Mouse (Mus musculus): ENCODE results near the gene Olfr64.

Olfr64 gene

GRCm38 (mm10) chr7:103894385-103894784 lies at the start of gene Olfr64:
Olfr64 (minus strand) TSS chr7:103894485.
- DNase-seq = no peak

GRCm38 (mm10) chr7:103942730-103943129 lies 48.4 kb upstream of the Olfr64 start:
- peak in 1 of 2 experiments; percentile 37 for DNase-seq

DNA sequence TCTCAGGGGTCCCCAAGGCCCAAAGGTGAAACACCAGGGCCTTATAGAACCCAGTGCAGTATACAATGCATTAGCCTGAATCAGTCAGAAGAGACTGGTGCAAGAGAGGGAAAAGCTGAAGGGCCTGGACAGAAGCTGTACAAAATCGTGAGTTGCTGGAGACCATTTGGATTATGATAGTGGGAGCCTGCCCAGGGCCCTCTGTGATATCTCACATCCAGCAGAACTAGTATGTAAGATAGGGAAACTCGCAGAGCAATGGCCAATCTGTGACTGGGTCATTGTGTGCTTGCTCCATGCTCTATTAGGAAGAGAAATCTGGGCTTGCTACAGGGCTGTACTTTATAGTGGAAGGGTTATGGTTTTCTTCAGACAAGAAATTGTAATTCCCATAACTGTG lies 40.0 kb upstream of the Olfr64 start, which contains the start of gene Olfr632:
Gene Olfr632 (plus strand): TSS at position 84 of the 400 bp plus-strand sequence.
- DNase-seq = no peak

DNA sequence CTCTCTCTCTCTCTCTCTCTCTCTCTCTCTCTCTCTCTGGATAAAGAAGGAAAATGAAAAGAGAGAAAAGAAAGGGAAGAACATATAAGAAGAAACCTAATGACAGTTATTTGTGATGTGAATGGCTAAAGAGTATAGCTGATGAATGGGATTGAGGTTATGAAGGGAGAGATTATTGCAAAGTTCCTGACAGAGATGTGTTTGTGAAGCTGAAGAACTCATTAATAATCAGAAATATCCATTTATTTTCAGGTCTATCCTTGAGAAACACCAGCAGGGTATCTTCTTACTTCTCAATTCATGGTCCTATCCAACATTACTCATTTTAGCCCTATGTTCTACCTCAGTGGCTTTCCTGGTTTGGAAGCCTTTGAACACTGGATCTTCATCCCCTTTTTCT lies 34.2 kb upstream of the Olfr64 start, which contains the start of gene Olfr631:
Gene Olfr631 (plus strand): TSS at position 301 of the 400 bp plus-strand sequence.
- DNase-seq = no peak

- no peak for DNase-seq
Measured at GRCm38 (mm10) chr7:103915338-103915737, 21.1 kb upstream of the Olfr64 start.

DNA sequence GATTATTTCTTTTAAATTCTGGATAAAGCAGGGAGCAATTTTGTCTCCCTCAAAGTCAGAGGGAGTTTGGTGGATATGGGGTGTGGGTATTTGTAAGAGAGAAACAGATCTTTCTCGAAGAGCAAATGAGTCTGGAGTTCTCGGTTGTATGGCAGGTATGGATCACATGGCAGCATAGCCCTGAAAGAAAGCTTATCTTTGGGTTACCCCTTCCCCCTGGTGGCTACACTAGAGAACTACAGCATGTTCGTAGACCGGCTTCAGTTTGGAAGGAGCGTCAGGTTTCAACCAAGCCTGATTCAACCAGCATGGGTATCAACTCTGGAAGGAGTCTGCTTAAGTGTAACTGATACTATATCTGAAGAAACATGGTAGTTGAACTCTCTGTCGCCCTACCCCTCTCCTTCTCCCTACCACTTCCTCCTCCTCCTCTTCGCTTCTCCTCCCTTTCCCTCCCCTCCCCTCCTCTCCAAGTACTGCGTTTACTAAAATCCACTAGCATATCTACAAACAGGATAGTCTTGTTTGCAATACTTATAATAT lies 18.8 kb upstream of the Olfr64 start:
- DNase-seq = no peak

- DNase-seq = no peak
Measured at GRCm38 (mm10) chr7:103910047-103910446, 15.8 kb upstream of the Olfr64 start.

DNA sequence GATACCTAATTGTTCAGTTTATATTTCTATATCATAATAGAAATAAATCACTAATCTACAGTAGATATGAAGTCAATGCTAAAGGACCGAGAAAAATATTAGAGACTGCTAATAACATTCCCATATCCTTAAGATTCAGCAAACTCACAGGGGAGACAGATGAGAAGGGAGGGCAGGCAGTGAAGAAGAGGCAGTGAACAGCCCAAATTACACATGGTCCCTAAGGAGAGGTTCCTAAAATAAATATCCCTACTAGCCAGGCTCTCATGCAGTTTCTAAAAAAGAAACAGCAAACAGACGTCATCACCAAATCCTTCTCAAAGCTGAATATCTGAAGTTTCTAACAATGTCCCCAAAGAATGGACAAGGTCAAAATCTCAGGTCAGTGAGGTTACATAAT lies 8.9 kb upstream of the Olfr64 start, which contains the start of gene Olfr65:
Gene Olfr65 (plus strand): TSS at position 301 of the 400 bp plus-strand sequence.
- DNase-seq = no peak

DNA sequence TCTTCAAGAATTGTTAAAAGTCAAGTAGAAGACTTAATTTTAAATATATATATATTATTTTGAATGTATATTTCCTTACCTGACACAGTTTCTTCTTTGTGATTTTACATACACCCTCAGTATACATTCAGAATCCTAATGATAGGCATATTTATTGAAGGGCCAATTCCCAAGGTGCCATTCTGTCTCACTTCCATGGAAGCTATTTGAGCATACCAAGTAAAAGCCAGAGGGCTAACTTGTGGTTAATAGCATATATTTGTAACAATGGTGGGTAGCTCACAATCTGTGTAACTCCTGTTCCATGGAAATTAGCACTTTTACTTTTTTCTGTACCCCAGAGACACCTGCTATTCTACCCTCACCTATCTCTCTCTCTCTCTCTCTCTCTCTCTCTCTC lies 8.1 kb downstream of the Olfr64 start, which contains the start of gene Olfr66:
Gene Olfr66 (minus strand): TSS at position 101 of the 400 bp plus-strand sequence.
- DNase-seq = no peak

GRCm38 (mm10) chr7:103877093-103877492 lies 17.2 kb downstream of the Olfr64 start:
- DNase-seq = no peak

DNA sequence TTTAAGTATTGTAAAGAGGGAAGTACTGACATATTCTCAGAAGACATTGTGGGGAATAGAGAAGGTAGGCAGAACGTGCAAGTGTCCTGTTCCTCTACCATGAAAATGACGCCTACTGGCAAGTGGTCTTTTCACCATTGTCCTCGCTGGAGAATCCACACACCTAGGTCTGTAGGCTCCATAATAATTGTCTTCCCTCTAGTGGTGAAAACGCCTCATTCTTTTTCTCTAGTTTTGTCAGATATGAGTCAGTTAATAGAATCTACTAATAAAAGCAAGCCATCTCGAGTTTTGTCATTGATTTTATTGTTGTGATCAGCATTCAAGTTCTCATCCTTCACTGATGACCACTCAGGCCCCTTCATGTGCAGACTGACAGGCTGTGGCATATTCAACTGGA lies 19.8 kb downstream of the Olfr64 start:
- DNase-seq = no peak

DNA sequence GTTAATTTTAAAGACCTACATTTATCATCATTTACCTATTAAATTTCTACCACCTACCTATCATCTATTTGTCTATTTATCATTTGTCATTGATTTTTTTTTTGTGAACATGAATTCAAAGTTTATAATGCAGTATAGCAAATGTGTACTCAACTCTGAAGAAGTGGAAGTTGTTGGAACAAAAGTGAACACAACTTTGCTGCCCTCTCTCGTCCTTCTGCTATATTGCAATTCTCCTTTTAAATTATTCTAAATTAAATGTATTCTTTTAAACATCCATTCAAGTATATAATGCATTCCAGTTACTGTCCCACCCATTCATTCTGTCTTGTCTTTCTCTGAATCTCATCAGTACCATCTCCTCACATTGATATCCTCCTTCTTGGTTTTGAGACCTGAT lies 21.2 kb downstream of the Olfr64 start:
- no peak for DNase-seq

- no peak for DNase-seq
Measured at GRCm38 (mm10) chr7:103870667-103871066, 23.6 kb downstream of the Olfr64 start.

DNA sequence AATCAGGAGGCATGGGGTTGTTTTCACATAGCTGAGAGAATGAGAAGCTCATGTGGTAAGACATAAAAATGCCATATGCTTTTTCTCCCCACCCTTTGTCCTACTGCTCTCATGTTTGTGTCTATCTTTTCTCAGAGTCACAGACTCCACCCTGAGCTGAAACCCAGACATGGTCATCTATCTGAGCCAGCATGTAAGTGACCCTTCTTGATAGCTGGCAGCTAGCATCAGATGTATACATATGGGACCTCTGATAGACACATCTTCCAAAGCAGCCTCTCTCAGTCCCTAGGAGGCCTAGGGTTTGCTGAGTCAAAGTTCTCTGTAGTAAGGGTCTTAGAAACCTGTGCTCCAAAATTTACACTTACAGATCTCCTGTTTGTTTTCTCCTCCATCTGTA lies 28.6 kb downstream of the Olfr64 start:
- DNase-seq = no peak

DNA sequence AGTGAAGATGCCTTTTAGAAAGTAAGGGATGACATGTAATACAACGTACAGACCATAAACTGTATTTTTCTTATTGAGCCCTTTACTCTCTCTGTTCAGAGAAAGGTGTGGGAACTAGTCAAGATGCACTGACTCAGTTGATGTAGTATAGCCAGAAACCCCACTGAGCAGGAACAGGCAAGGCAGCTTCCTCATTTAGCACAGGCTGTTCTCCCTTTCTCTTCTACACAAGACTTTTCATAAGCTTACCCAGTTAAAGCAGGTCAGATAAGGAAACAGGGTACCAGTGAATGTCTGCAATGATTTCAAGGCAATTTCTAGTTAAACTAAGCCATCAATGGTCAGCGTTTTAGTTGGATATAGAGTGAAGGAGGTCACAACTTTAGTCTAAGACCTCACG lies 32.8 kb downstream of the Olfr64 start:
- DNase-seq = no peak

DNA sequence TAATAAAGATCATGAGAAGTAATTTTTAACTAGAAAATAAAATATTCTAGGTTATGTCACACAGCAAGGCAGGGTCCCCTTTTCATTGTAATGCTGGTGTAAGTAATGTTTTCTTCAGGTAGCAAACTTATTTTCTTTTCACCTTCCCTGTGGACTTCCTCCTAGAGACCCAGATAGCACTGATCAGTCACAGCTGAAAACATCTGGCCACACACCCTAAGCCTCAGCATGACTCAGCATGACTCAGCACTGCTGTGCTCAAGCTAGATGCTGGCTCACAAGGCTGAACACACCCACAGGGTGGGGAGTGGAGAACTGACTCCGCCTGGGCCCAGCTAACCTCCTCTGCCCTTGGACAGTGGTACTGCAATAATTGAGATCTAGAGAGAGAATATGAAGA lies 33.4 kb downstream of the Olfr64 start:
- peak in 1 of 2 experiments; percentile 37 for DNase-seq

DNA sequence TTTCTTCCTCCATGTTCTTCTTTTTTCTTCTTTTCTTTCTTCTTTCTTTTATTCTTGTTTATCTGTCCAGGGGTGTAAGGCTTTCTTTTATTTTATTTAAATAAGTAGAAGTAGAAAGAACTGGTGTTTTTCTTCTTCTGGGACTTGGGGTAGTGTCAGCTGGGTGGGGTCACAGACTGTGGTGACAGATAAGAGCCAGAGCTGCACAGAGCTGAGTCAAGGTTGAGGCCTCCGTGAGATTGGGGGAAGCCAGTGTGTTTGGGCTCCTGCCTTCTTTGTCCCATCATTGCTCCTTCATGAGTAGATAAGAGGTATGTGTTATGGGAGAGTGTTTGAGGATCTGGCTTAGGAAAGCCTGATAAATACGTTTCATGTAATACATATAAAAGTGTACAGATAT lies 35.2 kb downstream of the Olfr64 start:
- no peak for DNase-seq

DNA sequence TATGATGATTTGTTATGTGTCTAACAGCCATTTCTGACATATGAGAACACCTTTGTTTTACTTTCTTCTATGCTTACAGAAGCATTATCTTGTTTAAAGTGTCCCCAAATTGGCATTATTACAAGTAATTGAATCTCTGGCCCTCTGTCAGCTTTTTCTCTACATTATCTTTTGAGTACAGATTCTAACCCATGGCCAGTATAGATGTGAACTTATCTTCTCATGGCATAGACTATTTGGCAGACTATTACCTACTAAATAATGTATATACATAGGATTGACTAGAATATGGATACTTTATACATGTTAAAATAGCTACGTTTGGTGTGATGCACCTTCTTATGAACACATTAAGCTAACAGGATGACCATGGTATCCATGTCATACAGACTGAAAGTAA lies 39.6 kb downstream of the Olfr64 start:
- DNase-seq = no peak

DNA sequence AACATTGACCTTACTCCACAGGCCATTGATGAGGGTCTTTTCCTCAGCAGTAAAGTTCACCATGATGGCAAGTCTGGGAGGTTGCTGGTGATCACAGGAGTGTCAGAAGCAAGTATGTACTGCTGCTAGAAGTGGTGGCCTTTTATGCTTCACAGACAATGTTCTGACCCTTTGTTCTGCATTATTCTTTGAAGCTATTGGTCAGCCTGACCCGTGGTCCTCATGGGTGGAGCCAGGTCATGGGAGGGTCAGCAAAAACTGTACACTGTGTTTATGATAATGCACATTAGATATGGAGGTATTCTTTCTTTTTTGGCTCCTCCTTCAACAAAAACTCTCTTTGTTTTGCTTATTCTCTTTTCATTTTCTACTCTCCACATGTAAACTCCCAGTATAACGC lies 41.2 kb downstream of the Olfr64 start, which contains the start of gene Hbb-y:
Gene Hbb-y (minus strand): TSS at position 127 of the 400 bp plus-strand sequence.
- DNase-seq = no peak

DNA sequence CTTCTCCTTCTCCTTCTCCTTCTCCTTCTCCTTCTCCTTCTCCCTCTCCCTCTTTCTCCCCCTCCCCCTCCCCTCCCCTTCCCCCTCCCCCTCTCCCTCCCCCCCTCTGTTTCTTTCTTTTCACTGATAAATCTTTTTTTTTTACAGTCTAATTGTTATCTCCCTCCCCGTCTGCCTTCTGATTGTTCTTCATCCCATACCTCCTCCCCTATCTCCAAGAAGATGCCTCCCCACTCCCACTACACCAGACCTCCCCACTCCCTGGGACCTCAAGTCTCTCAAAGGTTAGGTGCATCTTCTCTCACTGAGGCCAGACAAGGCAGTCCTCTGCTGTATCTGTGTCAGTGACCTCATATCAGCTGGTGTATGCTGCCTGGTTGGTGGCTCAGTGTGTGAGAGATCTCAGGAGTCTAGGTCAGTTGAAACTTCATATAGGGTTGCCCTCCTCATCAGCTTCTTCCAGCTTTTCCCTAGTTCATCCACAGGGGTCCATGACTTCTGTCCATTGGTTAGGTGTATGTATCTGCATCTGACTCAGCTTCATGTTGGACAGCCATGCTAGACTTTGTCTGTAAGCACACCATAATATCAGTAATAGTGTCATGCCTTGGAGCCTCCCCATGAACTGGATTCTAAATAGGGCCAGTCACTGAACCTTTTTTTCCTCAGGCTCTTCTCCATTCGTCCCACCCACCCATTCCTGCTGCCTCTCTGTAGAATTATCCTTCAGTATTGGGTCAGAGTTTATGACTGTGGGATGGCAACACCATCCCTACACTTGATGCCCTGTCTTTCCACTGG lies 49.6 kb downstream of the Olfr64 start:
- DNase-seq = no peak

DNA sequence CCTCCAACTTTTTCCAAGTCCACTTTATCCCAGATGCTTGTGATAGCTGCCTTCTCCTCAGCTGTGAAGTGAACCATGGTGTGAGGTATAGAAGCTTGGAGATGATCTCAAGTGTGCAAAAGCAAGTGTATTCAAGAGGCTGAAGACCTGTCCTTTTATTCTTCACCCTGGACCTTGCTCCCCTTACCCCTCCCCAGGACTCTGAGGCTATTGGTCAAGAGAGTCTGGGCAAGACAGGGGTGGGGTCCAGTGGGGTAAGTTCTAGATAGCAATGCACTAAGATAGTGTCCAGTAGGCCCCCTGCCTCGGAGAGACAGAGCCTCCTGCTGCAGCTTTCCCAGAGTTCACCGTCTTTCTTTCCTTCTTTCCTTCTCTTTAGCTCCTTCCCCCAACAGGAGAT lies 51.3 kb downstream of the Olfr64 start, which contains the start of gene Hbb-bh1:
Gene Hbb-bh1 (minus strand): TSS at position 131 of the 400 bp plus-strand sequence.
- DNase-seq = no peak

DNA sequence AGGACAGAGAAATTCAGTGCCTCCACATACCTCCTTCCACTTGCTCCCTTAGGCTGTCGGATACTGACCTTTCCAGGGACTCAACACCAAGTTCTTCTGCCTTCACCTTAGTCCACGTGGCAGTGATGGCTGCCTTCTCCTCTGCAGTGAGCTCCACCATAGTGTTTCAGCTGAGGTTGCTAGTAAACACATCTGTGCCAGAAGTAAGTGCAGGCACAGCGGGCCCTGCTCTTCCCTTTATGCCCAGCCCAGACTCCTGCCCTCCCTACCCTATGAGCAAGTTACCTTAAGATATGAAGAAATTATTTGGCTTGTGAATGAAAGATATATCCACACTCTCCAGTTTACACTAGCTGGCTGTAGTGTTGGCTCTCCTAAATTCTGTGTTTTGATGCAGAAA lies 54.0 kb downstream of the Olfr64 start, which contains the start of gene Hbb-bh2:
Gene Hbb-bh2 (minus strand): TSS at position 253 of the 400 bp plus-strand sequence.
- DNase-seq = no peak

All from kidney, postnatal 25 days (tissue).